Comparison of ENCODE assay signal across 9 mouse cellular contexts in the genomic region with DNA sequence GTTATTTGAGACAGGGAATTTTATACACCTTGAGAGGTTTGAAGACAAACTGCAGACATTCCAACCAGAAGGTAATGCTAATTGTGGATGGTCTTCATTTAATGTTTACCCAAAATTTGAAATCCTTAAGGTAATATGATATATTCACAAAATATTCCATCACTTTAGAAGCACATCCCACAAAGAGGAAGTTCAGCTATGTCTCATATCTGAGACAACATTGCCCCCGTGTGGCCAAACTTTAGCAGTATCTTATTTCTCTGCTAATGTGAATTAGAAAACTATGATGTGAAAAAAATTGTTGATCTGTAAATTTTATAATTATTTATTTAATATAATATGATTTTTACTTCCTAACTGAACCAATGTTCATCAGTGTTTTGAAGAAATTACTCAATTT.
A peak's percentile ranks its signal among the peaks of the same experiment; 100 is the strongest.
DNase-seq lines count a peak whose midpoint lies in the region; TF ChIP-seq lines count a peak whose summit lies in the region.
"Had no signal": no experiment of that assay in that cellular context is flagged by ENCODE, and none has a peak within 500 bp of the region (broad histone marks: within the 10 kb centered on the region; RNA-seq: fewer than 3 reads in every experiment).

No protein-coding gene starts in this region.

- H3K4me1 ChIP-seq in lung, adult 2 months (ENCODE audit: control insufficient read depth, insufficient read depth, low read length): no peaks in the 10 kb centered on the region
- H3K4me1 ChIP-seq: heart, embryonic 13.5 days had no signal

- TF ChIP-seq POLR2A in lung, adult 2 months (IDR thresholded peaks at IDR 0.05; ENCODE audit: borderline replicate concordance, extremely low read depth, low read depth, low read length): no peak

- 0% methylated on average over 1 of the region's 1 CpGs for WGBS in lung, adult 2 months

- H3K4me3 ChIP-seq in lung, adult 2 months (replicated peaks; ENCODE audit: extremely low read depth, low read depth, low read length): no peak overlapping the region
- H3K4me3 ChIP-seq: heart, embryonic 13.5 days had no signal

- TF ChIP-seq CTCF in lung, adult 2 months (IDR thresholded peaks at IDR 0.05; ENCODE audit: insufficient read depth, low read length): no peak

- peak; percentile 12 to 50 for DNase-seq in adrenal gland, adult (ENCODE audit: inconsistent age in 2 of 2, low spot score in 1 of 2)
- no peak for DNase-seq in adrenal gland, postnatal 4 days (ENCODE audit: low spot score in 2 of 2)
- peak; percentile 13 for DNase-seq in lung, postnatal 10 days
- DNase-seq in lung, adult 2 months: no peak
- peak; percentile 9 for DNase-seq in cerebellum, adult 9-10 months
- peak; percentile 4 to 37 for DNase-seq in frontal cortex, postnatal 10 days (ENCODE audit: low spot score in 2 of 2)
- DNase-seq in left cerebral cortex, postnatal 36 days (ENCODE audit: low spot score in 2 of 2): peak; percentile 15 to 17
- peak; percentile 23 for DNase-seq in telencephalon, adult 2 months (ENCODE audit: low read depth, low spot score)

- intact Hi-C loops in left cerebral cortex, postnatal 36 days (cut with DNase I): no loop called here

Comparison
In these comparisons a context has a peak if more than half of its experiments do, and no peak if none do; other contexts are left out.
1. DNase-seq: peak in adrenal gland, adult (2 of 2), lung, postnatal 10 days (single experiment), cerebellum, adult 9-10 months (single experiment), frontal cortex, postnatal 10 days (2 of 2), left cerebral cortex, postnatal 36 days (2 of 2) and telencephalon, adult 2 months (single experiment); none in adrenal gland, postnatal 4 days (0 of 2) and lung, adult 2 months (single experiment).